Mouse (Mus musculus): ENCODE data around the gene C8b. TPM values are rescaled to one million over a fixed set of nuclear protein-coding genes. Genes with fewer than 3 reads are reported as not detected.

Gene C8b
- polyA plus RNA-seq, 1 experiment from 2014 or later = 79.2 TPM

DNA sequence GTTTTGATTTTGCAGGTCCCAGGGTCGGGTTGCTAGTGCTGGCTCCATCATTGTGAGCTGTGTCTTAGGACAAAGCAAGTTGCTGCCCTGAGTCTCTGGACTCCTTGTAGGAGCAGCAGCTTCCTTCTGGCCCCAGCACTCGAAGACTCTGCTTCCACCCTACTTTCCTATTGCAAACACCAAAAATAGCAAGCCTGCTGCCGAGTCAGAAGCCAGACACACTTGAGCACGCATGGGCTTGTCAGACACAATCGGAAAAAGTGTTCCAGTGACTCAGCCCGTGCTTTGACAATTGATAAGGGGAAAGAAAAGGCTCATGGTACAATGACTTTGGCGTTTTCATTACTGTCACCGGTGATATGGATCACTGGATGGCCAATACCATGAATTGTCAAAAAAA lies 36.9 kb upstream of the C8b start:
- Histone ChIP-seq H3K9me3 (ENCODE audit: low read length) (no peaks in the 10 kb centered on the region), H3K27me3 (ENCODE audit: insufficient read depth, low read length) (no peaks in the 10 kb centered on the region), H3K4me2 (ENCODE audit: low read depth, low read length) (no peak overlapping the region), H3K36me3 (replicated peaks; ENCODE audit: insufficient read depth, low read length) (no peaks in the 10 kb centered on the region), H3K4me1 (ENCODE audit: insufficient read depth) (no peaks in the 10 kb centered on the region), H3K4me3 (ENCODE audit: low read depth, low read length) (no peak overlapping the region), H3K9ac (replicated peaks) (no peak overlapping the region), H3K27ac (ENCODE audit: low read depth) (no peak overlapping the region)
- TF ChIP-seq EP300 (IDR thresholded peaks at IDR 0.05; ENCODE audit: low read depth) = no peak
- DNase-seq (no peak), ATAC-seq (no peak)
- WGBS (ENCODE audit: insufficient replicate concordance) = 50% methylated on average over 8 of the region's 8 CpGs

DNA sequence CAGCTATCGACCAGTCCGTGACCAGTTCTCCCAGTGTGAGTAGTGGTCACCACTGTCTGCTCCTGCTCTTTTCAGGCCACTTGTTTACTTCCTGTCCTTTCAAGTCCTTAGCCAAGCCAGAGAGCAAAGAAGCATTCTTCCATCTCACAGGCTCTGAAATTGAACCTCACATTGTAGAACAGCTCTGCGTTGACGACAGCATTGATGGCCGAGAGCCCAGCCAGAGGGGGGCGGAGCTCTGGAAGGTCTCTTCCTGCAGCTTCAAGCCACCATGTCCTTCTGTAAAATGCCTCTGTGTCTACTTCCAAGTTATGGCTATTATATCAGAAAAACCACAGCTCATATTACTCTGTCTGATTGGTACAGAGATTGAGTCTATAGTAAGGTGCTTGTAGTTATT lies 19.6 kb upstream of the C8b start:
- Histone ChIP-seq H3K4me3 (ENCODE audit: low read depth, low read length) (no peak overlapping the region), H3K4me1 (ENCODE audit: insufficient read depth) (no peaks in the 10 kb centered on the region), H3K4me2 (ENCODE audit: low read depth, low read length) (no peak overlapping the region), H3K9ac (replicated peaks) (no peak overlapping the region), H3K27me3 (ENCODE audit: insufficient read depth, low read length) (no peaks in the 10 kb centered on the region), H3K27ac (ENCODE audit: low read depth) (no peak overlapping the region), H3K36me3 (replicated peaks; ENCODE audit: insufficient read depth, low read length) (no peaks in the 10 kb centered on the region), H3K9me3 (ENCODE audit: low read length) (no peaks in the 10 kb centered on the region)
- TF ChIP-seq CTCF (IDR thresholded peaks at IDR 0.05; ENCODE audit: low read depth) (no peak), EP300 (IDR thresholded peaks at IDR 0.05; ENCODE audit: low read depth) (no peak)
- DNase-seq (no peak), ATAC-seq (no peak)
- WGBS (ENCODE audit: insufficient replicate concordance) = 53% methylated on average over 6 of the region's 6 CpGs

DNA sequence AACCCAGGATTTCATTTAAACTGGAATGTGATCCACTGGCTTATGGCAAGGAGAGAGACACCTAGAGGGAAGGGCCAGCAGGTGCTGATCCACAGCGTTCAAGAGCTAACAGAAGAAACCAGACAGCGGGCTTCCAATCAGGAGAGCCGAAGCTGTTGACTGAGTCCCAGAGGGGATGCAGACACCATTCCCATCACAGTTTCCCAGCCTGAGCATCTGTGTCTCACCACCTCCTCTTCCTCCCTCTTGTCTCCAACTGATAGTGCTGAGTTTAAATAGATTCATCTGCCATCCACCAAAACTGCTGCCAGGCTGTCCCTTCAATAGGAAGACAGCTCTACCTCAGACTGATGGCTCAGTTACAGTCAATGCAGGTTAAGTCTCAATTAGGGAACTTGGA lies 12.0 kb upstream of the C8b start:
- TF ChIP-seq CTCF (IDR thresholded peaks at IDR 0.05; ENCODE audit: low read depth) (no peak), EP300 (IDR thresholded peaks at IDR 0.05; ENCODE audit: low read depth) (no peak)
- ATAC-seq (no peak), DNase-seq (no peak)

DNA sequence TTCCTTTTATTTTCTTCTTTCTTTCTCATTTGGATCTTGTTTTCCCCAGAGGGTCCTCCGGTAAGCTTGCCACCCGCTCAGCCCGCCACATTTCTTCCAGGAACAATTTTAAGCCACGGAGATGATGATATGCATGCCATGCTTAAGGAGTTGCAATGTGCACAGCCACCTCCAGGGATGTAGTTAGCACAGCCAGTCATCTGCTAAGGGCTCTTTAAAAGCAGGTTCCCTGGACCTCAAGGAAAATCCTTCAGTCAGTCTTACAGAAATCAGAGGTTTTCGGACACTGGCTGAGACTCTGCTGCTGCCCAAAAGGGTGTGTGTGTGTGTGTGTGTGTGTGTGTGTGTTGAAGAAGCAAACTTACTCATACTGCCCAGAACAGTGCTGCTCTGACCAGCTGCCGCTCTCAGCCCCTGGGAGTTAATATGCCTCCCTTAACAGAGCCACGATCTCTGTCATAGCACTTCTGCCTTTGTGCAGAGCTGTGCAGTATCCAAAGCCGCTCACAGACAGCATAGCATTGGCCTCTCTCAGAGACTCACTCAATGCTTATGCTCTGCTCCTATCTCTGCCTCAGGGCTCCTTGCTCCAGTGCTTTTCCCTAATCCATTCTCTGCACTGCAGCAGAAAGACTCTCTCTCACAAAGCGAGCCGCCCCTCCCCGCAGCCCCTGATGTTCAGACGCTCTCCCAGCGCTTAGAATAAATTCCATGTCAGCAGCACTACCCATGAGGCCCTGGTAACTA lies 5.1 kb upstream of the C8b start:
- Histone ChIP-seq H3K36me3 (replicated peaks; ENCODE audit: insufficient read depth, low read length) (no peaks in the 10 kb centered on the region), H3K9me3 (ENCODE audit: low read length) (no peaks in the 10 kb centered on the region), H3K4me1 (ENCODE audit: insufficient read depth) (no peaks in the 10 kb centered on the region), H3K4me2 (ENCODE audit: low read depth, low read length) (no peak overlapping the region), H3K9ac (replicated peaks) (no peak overlapping the region), H3K27ac (ENCODE audit: low read depth) (no peak overlapping the region), H3K4me3 (ENCODE audit: low read depth, low read length) (no peak overlapping the region), H3K27me3 (ENCODE audit: insufficient read depth, low read length) (no peaks in the 10 kb centered on the region)
- DNase-seq (no peak), ATAC-seq (no peak)
- TF ChIP-seq CTCF (IDR thresholded peaks at IDR 0.05; ENCODE audit: low read depth) (no peak), EP300 (IDR thresholded peaks at IDR 0.05; ENCODE audit: low read depth) (no peak)
- WGBS (ENCODE audit: insufficient replicate concordance) = 83% methylated on average over 13 of the region's 13 CpGs

More for the DNA sequence above, 12.0 kb upstream of the C8b start:
- no peaks in the 10 kb centered on the region for H3K9me3 ChIP-seq (ENCODE audit: low read length)
- H3K27me3 ChIP-seq (ENCODE audit: insufficient read depth, low read length) = no peaks in the 10 kb centered on the region
- H3K9ac ChIP-seq (replicated peaks) = no peak overlapping the region
- no peaks in the 10 kb centered on the region for H3K4me1 ChIP-seq (ENCODE audit: insufficient read depth)
- WGBS (ENCODE audit: insufficient replicate concordance) = 71% methylated on average over 3 of the region's 3 CpGs
- no peak overlapping the region for H3K4me3 ChIP-seq (ENCODE audit: low read depth, low read length)
- H3K4me2 ChIP-seq (ENCODE audit: low read depth, low read length) = no peak overlapping the region
- no peaks in the 10 kb centered on the region for H3K36me3 ChIP-seq (replicated peaks; ENCODE audit: insufficient read depth, low read length)
- no peak overlapping the region for H3K27ac ChIP-seq (ENCODE audit: low read depth)

DNA sequence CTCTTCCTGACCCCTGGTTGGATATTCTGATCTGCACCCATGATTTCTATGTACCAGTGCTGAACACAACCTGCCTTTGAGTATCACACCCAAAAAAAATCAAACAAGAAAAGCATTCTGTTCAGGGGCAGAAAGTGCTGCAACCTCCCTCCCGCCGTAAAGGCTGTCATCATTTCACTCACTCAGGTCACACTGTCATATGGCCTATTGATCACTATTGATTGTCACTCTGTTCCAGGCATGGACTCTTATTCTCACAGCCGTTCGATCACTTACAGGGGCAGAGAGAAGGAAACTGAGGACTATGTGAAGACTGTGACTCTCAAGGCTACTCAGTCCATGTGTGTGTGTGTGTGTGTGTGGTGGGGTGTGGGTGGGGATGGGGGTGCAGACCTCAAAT lies 2.1 kb downstream of the C8b start:
- H3K4me2 ChIP-seq (ENCODE audit: low read depth, low read length) = peak overlapping the region; percentile 32
- H3K9me3 ChIP-seq (ENCODE audit: low read length) = no peaks in the 10 kb centered on the region
- H3K27ac ChIP-seq (ENCODE audit: low read depth) = no peak overlapping the region
- H3K4me3 ChIP-seq (ENCODE audit: low read depth, low read length) = no peak overlapping the region
- no peaks in the 10 kb centered on the region for H3K4me1 ChIP-seq (ENCODE audit: insufficient read depth)
- DNase-seq = no peak
- H3K9ac ChIP-seq (replicated peaks) = no peak overlapping the region
- no peaks in the 10 kb centered on the region for H3K27me3 ChIP-seq (ENCODE audit: insufficient read depth, low read length)
- 0 out of 2 replicates have a peak, but pooled peaks have one; percentile 28 for ATAC-seq
- no peaks in the 10 kb centered on the region for H3K36me3 ChIP-seq (replicated peaks; ENCODE audit: insufficient read depth, low read length)
- TF ChIP-seq EP300 (IDR thresholded peaks at IDR 0.05; ENCODE audit: low read depth) (no peak), CTCF (IDR thresholded peaks at IDR 0.05; ENCODE audit: low read depth) (no peak)
- 47% methylated on average over 4 of the region's 4 CpGs for WGBS (ENCODE audit: insufficient replicate concordance)

DNA sequence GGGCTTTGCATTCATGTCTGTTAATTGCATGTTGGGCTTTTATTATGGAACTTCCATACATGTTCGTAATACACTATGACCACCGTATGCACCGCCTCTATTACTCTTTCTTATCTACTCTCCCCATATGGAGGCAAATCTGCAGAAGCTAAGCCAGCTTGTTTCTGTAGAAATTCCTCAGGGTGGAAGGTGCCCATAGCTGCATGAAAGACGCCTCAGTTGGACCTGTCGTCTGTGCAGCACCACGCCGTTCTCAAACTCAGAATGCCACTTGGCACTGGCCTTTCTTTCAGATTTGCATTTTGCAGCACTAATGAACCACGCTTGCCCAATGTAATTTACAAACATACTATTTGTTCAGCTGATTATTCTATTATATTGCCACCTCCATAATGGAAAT lies 3.5 kb downstream of the C8b start:
- Histone ChIP-seq H3K36me3 (replicated peaks; ENCODE audit: insufficient read depth, low read length) (no peaks in the 10 kb centered on the region), H3K4me1 (ENCODE audit: insufficient read depth) (no peaks in the 10 kb centered on the region), H3K27me3 (ENCODE audit: insufficient read depth, low read length) (no peaks in the 10 kb centered on the region), H3K4me2 (ENCODE audit: low read depth, low read length) (no peak overlapping the region), H3K27ac (ENCODE audit: low read depth) (no peak overlapping the region), H3K9me3 (ENCODE audit: low read length) (no peaks in the 10 kb centered on the region), H3K4me3 (ENCODE audit: low read depth, low read length) (no peak overlapping the region), H3K9ac (replicated peaks) (no peak overlapping the region)
- DNase-seq = no peak
- 77% methylated on average over 8 of the region's 8 CpGs for WGBS (ENCODE audit: insufficient replicate concordance)
- ATAC-seq = no peak
- TF ChIP-seq CTCF (IDR thresholded peaks at IDR 0.05; ENCODE audit: low read depth) (no peak), EP300 (IDR thresholded peaks at IDR 0.05; ENCODE audit: low read depth) (no peak)
